Mouse (Mus musculus) lung, embryonic 15.5 days (tissue): ENCODE results near the gene 2310022A10Rik. TPM values are rescaled to one million over a fixed set of nuclear protein-coding genes. Genes with fewer than 3 reads are reported as not detected.

Experiments used
- ATAC-seq: fragments of 200-750 bp; cut with Nextera tagmentation; 2 replicates; pipeline ENCODE4 v1.8.0; 2017; ENCODE audit warnings: moderate number of reproducible peaks, borderline replicate concordance; ENCODE audit not compliant: low FRiP score, low TSS enrichment; ENCODE audit errors: extremely low read depth
- H3K27ac ChIP-seq: fragments of 300-500 bp; sonication (generic); 2 replicates; pipeline ENCODE4 v1.5.1; 2015; ENCODE audit warnings: moderate library complexity, mild to moderate bottlenecking, inconsistent platforms
- H3K27me3 ChIP-seq: fragments of 300-500 bp; sonication (generic); 2 replicates; pipeline ENCODE4 v1.6.1; 2015; ENCODE audit warnings: inconsistent platforms
- H3K36me3 ChIP-seq: fragments of 300-500 bp; sonication (generic); 2 replicates; pipeline ENCODE4 v1.6.1; 2015; ENCODE audit warnings: inconsistent platforms
- H3K4me1 ChIP-seq: fragments of 300-500 bp; sonication (generic); 2 replicates; pipeline ENCODE4 v1.6.1; 2015; ENCODE audit warnings: inconsistent platforms
- H3K4me2 ChIP-seq: fragments of 300-500 bp; sonication (generic); 2 replicates; pipeline ENCODE4 v1.6.1; 2015; ENCODE audit warnings: inconsistent platforms, mild to moderate bottlenecking, moderate library complexity
- H3K4me3 ChIP-seq: fragments of 300-500 bp; sonication (generic); 2 replicates; pipeline ENCODE4 v1.5.1; 2015; ENCODE audit warnings: mild to moderate bottlenecking, inconsistent platforms
- H3K9ac ChIP-seq: fragments of 300-500 bp; sonication (generic); 2 replicates; pipeline ENCODE4 v1.6.1; 2015; ENCODE audit warnings: inconsistent platforms
- H3K9me3 ChIP-seq: fragments of 300-500 bp; sonication (generic); 2 replicates; pipeline ENCODE4 v1.6.1; 2016; ENCODE audit warnings: inconsistent platforms
- WGBS: fragments of 180-500 bp; shearing (Covaris S2); methylation state at CpG from one replicate; pipeline ENCODE4 v1.1.7; 2015; 5-methylcytosine and 5-hydroxymethylcytosine counted together
- polyA plus RNA-seq: library from polyadenylated mRNA; unstranded; fragments of >200 nt; fragmentation: Nextera tagmentation; extraction: Ambion mirVana; gene quantifications from 2 replicates; pipeline ENCODE4 v1.2.1, GENCODE M21; 2015

2310022A10Rik gene
- polyA plus RNA-seq, 1 experiment from 2014 or later, result 24.0 TPM

GRCm38 (mm10) chr7:27592217-27592929 lies 39.3 kb downstream of the 2310022A10Rik start:
- Histone ChIP-seq H3K36me3 (peaks cover 5% of the 10 kb centered on the region; the same call in 1 of the 2 replicates), H3K4me3 (peak overlapping the region; percentile 68), H3K4me1 (peaks cover 37% of the 10 kb centered on the region), H3K9ac (peak overlapping the region; percentile 84), H3K9me3 (no peaks in the 10 kb centered on the region), H3K27me3 (no peaks in the 10 kb centered on the region), H3K4me2 (peak overlapping the region; percentile 67), H3K27ac (peak overlapping the region; percentile 99)
- ATAC-seq, result peak; percentile 60
- WGBS, result 1% methylated on average over 17 of the region's 17 CpGs

- H3K27ac ChIP-seq, result peak overlapping the region; percentile 99
- ATAC-seq, result no peak
- no peaks in the 10 kb centered on the region for H3K9me3 ChIP-seq
- H3K36me3 ChIP-seq, result peaks cover 5% of the 10 kb centered on the region; the same call in 1 of the 2 replicates
- peak overlapping the region; percentile 84; the same call in 1 of the 2 replicates for H3K9ac ChIP-seq
- 47% methylated on average over 12 of the region's 12 CpGs for WGBS
- peaks cover 41% of the 10 kb centered on the region for H3K4me1 ChIP-seq
- H3K4me2 ChIP-seq, result peak overlapping the region; percentile 67
- H3K4me3 ChIP-seq, result peak overlapping the region; percentile 68
- no peaks in the 10 kb centered on the region for H3K27me3 ChIP-seq
Observed at GRCm38 (mm10) chr7:27592934-27593645, 40.1 kb downstream of the 2310022A10Rik start.

GRCm38 (mm10) chr7:27596586-27597503 lies 43.8 kb downstream of the 2310022A10Rik start:
- WGBS, result 45% methylated on average over 10 of the region's 10 CpGs
- Histone ChIP-seq H3K27ac (peak overlapping the region; percentile 75), H3K9me3 (no peaks in the 10 kb centered on the region), H3K9ac (peak overlapping the region; percentile 14; the same call in 1 of the 2 replicates), H3K36me3 (peaks cover 5% of the 10 kb centered on the region; the same call in 1 of the 2 replicates), H3K27me3 (no peaks in the 10 kb centered on the region), H3K4me2 (peak overlapping the region; percentile 10), H3K4me3 (0 out of 2 replicates have a peak overlapping the region, but pooled peaks have one; percentile 8), H3K4me1 (peaks cover 54% of the 10 kb centered on the region)
- peak; percentile 29; the same call in 1 of the 2 replicates for ATAC-seq

GRCm38 (mm10) chr7:27598053-27598452 lies 45.0 kb downstream of the 2310022A10Rik start:
- no peak overlapping the region for H3K4me3 ChIP-seq
- H3K4me2 ChIP-seq, result no peak overlapping the region
- peaks cover 59% of the 10 kb centered on the region for H3K4me1 ChIP-seq
- 80% methylated on average over 7 of the region's 7 CpGs for WGBS
- no peak for ATAC-seq
- no peak overlapping the region for H3K9ac ChIP-seq
- peaks cover 5% of the 10 kb centered on the region; the same call in 1 of the 2 replicates for H3K36me3 ChIP-seq
- no peaks in the 10 kb centered on the region for H3K27me3 ChIP-seq
- H3K27ac ChIP-seq, result no peak overlapping the region
- H3K9me3 ChIP-seq, result no peaks in the 10 kb centered on the region

DNA sequence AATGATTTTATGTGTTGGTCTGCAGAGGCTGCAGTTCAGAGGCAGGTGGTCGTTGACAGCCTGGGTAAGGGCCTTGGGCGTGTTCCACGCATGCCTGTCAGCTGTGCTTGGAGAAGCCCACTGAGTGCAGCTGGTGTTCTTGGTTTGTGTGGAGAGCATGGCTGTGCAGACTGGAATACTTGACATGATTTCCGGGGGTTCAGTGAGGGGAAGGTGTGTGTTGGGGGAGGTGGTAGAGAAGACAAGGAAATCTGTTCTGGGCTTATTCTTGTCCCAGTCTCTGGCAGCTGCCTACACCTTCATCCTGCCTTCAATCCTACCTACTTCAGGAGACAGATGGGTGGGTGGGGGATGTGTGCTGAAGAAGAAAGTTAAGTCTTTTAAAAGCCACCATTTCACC lies 48.6 kb downstream of the 2310022A10Rik start:
- Histone ChIP-seq H3K36me3 (no peaks in the 10 kb centered on the region), H3K4me3 (no peak overlapping the region), H3K27me3 (no peaks in the 10 kb centered on the region), H3K4me1 (peaks cover 67% of the 10 kb centered on the region), H3K9ac (no peak overlapping the region), H3K4me2 (no peak overlapping the region), H3K9me3 (no peaks in the 10 kb centered on the region), H3K27ac (0 out of 2 replicates have a peak overlapping the region, but pooled peaks have one; percentile 2)
- WGBS, result 53% methylated on average over 4 of the region's 4 CpGs
- ATAC-seq, result no peak

DNA sequence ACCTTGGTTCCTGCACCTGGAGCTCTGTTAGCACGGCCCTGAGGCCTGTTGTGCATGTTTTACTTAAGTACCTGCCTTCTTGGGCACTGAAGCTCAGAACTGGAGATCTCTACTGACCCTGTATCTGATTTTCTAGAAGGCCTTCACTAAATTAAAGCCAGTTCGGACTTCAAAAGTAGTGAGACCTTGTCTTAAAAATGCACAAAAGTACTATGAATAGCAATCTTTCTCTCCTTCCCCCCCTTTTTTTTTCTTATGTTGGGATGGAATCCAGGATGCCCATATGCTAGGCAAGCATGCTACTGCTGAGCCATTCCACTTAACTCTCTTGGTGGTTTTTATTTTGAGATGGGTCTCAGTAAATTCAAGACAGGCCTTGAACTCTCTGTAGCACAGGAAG lies 49.1 kb downstream of the 2310022A10Rik start:
- Histone ChIP-seq H3K9me3 (no peaks in the 10 kb centered on the region), H3K4me2 (no peak overlapping the region), H3K27ac (0 out of 2 replicates have a peak overlapping the region, but pooled peaks have one; percentile 2), H3K4me3 (no peak overlapping the region), H3K27me3 (no peaks in the 10 kb centered on the region), H3K4me1 (peaks cover 66% of the 10 kb centered on the region), H3K9ac (no peak overlapping the region), H3K36me3 (no peaks in the 10 kb centered on the region)
- WGBS, result 72% methylated on average over 2 of the region's 2 CpGs
- no peak for ATAC-seq

DNA sequence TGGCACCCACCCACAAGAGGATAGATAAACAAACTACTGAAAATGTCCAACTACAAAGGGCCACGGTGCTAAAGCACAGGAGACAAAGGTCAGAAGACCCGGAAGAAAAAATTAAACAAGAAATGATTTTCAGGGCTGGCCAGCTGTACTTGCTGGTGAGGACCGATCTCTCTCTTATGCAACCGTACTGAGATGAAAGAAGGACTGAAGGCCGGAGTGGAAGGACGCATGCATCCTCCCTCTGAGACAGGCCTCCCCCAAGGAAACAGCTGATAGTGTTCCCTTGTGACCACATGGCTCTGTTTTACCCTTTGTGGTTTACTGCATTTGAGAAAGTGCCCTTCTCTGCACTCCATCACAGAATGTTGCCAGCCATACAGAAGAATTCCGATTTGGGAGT lies 49.8 kb downstream of the 2310022A10Rik start:
- Histone ChIP-seq H3K9ac (no peak overlapping the region), H3K4me1 (peaks cover 66% of the 10 kb centered on the region), H3K4me3 (no peak overlapping the region), H3K27ac (no peak overlapping the region), H3K9me3 (no peaks in the 10 kb centered on the region), H3K27me3 (no peaks in the 10 kb centered on the region), H3K36me3 (no peaks in the 10 kb centered on the region), H3K4me2 (no peak overlapping the region)
- no peak for ATAC-seq
- 45% methylated on average over 7 of the region's 7 CpGs for WGBS

DNA sequence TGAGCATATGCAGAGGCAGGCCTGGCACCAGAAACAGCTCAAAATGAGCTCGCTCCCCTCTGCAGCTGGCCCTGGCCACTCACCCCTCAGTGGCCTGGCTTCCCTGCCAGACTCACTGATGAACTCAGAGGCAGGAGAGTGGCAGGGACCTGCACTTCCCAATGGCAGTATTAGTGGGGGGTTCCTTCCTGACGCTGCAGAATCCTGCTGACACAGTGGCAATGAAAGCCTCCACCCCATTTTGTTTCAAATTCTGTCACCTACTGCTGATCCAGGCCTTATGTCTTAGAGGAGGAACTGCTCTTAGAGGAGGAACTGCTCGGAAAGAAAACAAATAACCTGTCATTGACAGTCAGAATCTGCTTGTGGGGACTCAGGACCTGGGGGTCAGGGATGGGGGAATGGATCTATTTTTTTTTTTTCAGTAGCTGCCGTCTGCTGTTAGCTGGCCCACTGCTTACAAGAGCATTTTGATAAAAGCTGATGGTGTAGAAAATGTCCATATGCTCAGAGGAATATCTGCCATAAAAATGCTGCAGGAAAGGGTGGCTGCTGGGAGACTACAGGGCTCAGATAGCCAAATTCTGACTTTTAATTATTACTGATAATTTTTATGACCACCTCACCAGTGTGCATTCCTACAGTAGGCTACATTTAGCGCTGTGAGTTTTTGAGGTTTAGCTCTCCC lies 51.8 kb downstream of the 2310022A10Rik start:
- H3K4me1 ChIP-seq, result peaks cover 64% of the 10 kb centered on the region
- no peaks in the 10 kb centered on the region for H3K9me3 ChIP-seq
- 39% methylated on average over 5 of the region's 5 CpGs for WGBS
- ATAC-seq, result peak; percentile 47; the same call in 1 of the 2 replicates
- peak overlapping the region; percentile 80 for H3K27ac ChIP-seq
- no peaks in the 10 kb centered on the region for H3K27me3 ChIP-seq
- H3K4me2 ChIP-seq, result no peak overlapping the region
- H3K36me3 ChIP-seq, result peaks cover 9% of the 10 kb centered on the region; the same call in 1 of the 2 replicates
- H3K9ac ChIP-seq, result no peak overlapping the region
- no peak overlapping the region for H3K4me3 ChIP-seq

DNA sequence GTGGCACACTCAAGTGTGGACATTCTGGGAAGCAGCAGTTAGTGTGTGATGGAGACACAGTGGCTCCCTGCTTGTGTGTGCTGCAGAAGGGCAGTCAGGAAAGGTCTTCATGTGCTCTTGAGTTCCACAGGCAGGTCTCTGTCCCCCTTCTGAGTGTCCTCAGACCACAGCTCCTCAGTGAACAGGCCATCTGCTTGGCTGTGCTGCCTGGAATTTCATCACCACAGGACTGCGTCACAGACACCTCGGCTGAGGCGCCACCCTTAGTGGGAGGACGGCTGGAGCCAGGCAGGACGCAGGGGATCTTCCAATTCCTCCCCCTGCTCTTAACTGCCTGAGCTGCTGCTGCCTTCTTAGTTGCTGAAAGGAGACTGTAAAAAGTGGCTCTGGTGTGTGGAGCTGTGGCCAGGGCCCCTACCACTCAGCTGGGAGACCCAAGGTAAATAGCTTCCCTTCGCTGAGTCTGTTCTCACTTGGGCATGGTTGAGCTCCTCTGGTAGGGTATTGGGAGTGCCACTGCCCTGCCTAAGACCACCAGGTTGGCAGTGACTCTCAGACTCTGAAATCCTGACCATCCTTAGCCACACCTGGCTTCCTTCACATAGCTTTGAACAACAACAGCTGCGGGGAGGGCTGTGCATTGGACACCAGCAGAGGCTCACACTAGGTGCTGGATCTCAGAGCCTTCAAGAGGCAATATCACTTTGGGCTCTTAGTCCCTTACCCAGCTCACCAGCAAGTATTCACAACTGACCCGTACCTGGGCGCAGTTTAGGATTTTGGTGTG lies 52.7 kb downstream of the 2310022A10Rik start:
- no peak overlapping the region for H3K4me3 ChIP-seq
- peak; percentile 87 for ATAC-seq
- H3K4me2 ChIP-seq, result peak overlapping the region; percentile 8; the same call in 1 of the 2 replicates
- no peak overlapping the region for H3K9ac ChIP-seq
- peaks cover 16% of the 10 kb centered on the region for H3K36me3 ChIP-seq
- H3K27me3 ChIP-seq, result no peaks in the 10 kb centered on the region
- H3K9me3 ChIP-seq, result no peaks in the 10 kb centered on the region
- WGBS, result 46% methylated on average over 9 of the region's 9 CpGs
- H3K27ac ChIP-seq, result peak overlapping the region; percentile 80
- peaks cover 62% of the 10 kb centered on the region for H3K4me1 ChIP-seq

- peaks cover 56% of the 10 kb centered on the region for H3K4me1 ChIP-seq
- no peak for ATAC-seq
- H3K9ac ChIP-seq, result no peak overlapping the region
- H3K4me2 ChIP-seq, result peak overlapping the region; percentile 8; the same call in 1 of the 2 replicates
- no peaks in the 10 kb centered on the region for H3K9me3 ChIP-seq
- no peak overlapping the region for H3K4me3 ChIP-seq
- no peaks in the 10 kb centered on the region for H3K27me3 ChIP-seq
- peaks cover 17% of the 10 kb centered on the region for H3K36me3 ChIP-seq
- WGBS, result 38% methylated on average over 10 of the region's 10 CpGs
- H3K27ac ChIP-seq, result peak overlapping the region; percentile 80; the same call in 1 of the 2 replicates
Observed at GRCm38 (mm10) chr7:27606481-27607254, 53.6 kb downstream of the 2310022A10Rik start.
